Mouse (Mus musculus) Muller cell, postnatal 12 days (primary cell): Measurements from ENCODE around the gene Pfkfb3.

Source experiments
- DNase-seq: peaks from one replicate; pipeline ENCODE4 v3.0.0-alpha.2; 2015; ENCODE audit errors: inconsistent ontology term

The Pfkfb3 gene

DNA sequence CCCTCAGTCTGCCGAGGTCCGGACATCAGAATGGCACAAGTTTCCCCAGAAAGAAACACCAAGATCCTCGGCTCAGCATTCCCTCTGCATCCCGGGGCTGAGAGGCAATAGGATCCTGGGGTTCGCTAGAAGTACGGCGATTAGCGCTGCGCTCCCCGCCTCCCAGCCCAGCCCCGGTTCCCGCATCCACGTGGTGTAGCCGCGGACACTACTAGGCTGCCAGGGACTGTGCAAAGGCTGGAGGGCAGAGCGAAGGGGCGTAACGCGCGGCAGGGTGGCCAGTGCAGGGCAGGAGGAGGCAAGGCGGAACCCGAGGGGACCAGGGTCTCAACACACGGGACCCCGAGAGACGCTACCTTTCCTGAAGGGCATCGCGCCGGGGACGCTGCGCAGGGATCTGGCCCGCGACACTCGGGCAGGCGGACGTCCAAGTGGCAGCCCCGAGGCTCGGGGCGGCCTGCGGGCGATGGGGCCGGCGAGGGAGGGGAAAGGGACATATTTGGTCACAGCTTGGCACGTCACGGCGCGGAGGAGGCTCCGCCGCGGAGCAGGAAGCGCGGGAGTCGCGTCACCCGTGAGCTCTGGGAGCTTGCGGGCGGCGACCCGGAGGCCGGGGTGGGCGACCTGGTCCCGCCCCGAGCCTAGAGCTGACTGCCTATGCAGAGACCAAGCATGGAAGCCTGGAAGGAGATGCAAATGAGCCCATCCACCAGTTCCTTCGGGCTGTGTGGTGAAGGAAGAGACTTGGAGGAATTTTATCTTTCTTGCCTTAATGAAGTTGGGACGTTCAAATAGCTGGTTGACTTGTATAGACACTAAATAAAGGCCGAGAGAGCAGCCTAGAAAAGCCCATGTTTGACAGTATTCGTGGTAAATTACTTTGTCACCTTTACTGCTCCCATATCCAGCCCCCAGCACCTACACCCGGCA, at the start of gene Pfkfb3:
TSS of gene Pfkfb3 (minus strand) at position 607 of the 930 bp plus-strand sequence.
- DNase-seq, result peak; percentile 91

DNA sequence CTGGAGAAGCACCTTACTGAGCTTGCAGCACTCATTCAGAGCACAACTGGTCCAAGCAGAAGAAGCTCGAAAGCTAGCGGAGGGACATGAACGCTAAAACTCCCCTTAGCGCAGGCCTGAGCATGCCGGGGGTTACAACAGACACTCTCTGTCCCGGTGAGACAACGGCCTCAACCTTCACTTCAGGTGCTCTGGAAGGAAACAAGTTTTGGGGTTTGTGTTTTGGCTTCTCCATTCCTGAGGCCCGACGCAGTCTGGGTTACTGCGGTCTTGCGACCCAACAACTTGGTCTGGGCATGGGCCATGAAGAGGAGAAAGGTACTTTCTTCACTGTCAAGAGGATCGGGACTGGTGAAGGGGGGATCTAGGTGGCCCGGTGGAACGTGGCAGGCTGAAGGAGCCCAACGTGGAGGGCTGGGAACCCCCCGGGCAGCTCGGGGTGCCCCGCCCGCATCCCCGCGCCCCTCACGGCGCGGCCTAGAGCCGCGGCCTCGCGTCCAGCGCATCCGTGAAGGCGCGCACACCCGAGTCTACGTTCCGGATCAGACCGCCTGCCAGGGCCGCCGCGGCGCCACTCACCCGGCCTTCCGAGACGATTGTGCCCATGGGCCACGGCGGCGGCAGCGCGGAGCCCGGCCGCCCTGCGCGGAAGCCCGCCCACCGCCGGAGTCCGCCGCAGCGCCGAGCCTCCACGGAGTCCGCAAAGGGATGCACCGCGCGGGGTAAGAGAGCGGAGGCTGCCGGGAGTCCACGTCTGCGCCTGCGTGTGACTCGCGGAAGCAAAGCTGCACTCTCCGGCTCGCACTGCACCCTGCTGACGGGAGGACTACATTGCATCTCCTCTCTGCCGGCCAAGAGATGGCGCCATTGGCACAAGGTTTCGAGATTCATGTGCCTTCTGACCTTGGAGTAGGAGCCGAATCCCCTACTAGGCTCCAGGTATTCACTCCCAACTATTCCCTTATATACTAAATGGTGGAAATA, 48.9 kb upstream of the Pfkfb3 start:
- DNase-seq, result peak; percentile 92

- no peak for DNase-seq
Observed at GRCm38 (mm10) chr2:11601795-11602194, 47.9 kb upstream of the Pfkfb3 start.

DNA sequence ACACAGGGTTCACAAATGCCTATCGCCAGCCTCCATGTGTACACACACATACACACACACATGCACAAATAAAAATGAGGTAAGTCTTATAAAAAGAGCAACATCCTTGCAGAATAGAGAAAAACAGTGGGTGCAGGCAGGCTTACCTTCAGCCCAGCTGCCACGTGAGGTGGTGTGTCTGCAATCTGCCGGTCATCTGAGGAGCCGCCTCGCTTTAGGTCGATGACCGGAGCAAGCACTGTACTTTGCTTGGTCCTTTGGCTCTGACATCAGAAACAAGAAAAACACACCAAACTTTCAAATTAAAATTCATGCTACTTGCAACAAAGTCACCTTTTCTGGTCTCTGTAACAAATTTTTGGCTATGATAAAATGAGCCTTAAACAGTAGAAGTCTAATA, 44.0 kb upstream of the Pfkfb3 start:
- DNase-seq, result no peak

DNA sequence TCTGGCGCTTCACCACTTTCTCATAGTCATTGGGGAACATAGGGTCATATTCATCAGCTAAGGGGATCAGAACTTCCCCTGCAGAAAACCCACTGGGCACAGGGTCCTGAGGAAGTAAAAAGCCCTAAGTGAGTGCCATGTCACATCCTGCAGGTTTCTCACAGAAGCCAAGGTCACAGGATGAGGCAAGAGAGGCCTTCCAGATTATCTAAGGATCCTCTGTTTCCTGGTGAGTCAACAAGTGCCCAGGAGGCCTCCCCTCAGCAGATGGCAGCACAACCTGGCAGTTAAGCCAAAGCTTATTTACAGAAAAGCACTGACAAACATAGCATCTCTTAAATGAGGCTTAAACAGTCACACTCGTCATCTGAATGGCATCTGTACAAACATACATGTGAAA, 42.8 kb upstream of the Pfkfb3 start:
- DNase-seq, result peak; percentile 1

GRCm38 (mm10) chr2:11587996-11588395, 34.1 kb upstream of the Pfkfb3 start:
- DNase-seq, result no peak

GRCm38 (mm10) chr2:11579399-11579798, 25.5 kb upstream of the Pfkfb3 start:
- no peak for DNase-seq

GRCm38 (mm10) chr2:11578187-11578586, 24.3 kb upstream of the Pfkfb3 start:
- DNase-seq, result no peak

DNA sequence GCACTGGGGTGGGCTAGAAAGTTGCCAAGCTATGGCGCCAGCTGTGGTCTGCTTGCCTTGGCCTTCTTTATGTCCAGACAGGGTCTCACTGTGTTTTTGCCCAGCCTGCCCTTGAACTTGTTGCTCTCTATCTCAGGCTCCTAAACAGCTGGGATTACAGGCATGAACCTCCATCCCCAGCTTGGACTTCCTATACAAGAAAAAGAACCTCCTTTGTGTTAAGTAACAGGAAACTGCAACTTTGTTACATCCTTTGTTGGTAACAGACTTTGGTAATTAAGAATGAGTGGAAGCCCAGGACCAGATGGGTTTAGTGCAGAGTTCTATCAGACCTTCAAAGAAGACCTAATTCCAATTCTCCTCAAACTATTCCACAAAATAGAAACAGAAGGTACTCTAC, 19.8 kb upstream of the Pfkfb3 start:
- no peak for DNase-seq

DNA sequence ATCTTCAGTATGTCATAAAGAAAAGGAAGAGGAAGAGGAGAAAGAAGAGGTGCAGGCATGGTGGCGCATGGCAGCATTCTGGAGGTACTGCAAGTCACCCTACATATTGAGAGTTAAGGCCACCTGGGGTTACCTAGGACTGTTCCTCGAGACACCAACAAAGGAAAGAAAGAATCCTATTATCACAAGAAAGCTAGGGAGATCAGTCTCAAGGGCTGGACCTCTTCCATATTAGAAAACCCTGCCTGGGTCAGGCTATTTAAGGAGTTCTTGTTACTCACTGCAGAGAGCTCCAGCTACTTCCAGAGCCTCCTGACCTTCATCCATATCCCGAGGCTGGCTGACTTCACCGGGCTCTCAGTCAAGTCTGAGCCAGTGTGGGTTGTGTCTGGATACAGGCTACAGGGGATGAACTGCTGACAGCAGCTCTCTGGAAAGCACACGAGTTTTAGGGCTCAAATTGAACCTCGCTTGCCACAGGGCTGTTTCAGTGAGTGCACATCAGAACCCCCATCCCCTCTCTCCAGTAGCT, 17.2 kb upstream of the Pfkfb3 start:
- no peak for DNase-seq

DNA sequence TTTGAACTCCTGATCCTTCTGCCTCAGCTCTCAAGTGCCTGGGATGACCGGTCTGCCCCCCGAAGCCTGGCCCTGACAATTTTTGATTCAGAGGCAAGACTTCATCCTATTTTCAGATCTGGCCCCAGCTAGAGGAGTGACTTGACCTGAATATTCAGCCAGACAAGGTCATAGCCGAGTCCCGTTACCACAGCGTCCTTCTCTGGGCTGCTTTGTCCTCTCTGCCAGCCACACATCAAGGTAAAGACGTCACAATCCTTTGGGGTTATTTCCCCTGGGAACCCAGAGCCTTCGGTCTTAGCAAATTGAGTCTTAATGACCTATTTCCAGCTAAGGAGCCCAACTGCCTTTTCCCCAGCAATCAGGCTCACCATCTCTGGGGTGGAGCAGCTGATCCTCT, 14.6 kb upstream of the Pfkfb3 start:
- DNase-seq, result no peak

GRCm38 (mm10) chr2:11567781-11568362, 14.0 kb upstream of the Pfkfb3 start:
- DNase-seq, result no peak

- no peak for DNase-seq
Observed at GRCm38 (mm10) chr2:11566898-11567297, 13.0 kb upstream of the Pfkfb3 start.

DNA sequence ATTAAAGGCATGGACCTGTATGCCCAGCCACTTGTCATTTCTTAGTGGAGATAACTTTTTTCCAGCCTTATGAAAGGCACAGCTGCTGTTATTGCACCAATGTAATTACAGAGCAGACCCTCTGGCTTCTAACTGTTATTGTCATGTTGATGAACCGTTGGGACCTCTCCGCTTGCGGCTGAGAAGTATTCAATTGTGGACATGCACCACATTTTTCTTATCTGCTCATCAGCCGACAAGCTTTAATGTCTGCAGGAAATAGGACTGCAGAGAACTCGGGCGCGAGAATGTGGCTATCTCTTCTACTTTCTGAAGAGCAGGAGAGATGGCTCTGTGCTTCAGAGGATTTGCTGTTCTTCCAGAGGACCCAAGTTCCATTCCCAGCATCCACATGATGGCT, 12.4 kb upstream of the Pfkfb3 start:
- no peak for DNase-seq

DNA sequence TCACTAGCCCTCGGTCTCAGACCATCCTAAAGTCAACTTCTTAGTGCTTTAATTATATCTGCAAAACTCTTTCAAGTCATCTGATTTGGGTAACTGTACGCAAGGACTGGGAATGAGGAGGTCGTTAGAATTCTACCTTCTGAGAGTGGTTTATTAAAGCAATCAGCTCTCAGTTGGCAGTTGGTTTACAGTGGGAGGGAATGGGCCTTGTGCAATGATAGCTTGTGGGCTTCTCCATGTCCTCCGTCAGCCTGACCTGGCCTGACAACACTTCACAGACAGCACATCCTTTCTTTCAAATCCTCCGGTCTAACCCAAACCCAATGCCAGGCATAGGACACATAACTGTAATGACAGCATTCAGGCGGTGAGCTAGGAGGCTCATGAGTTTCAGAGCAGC, 10.9 kb upstream of the Pfkfb3 start:
- no peak for DNase-seq

- no peak for DNase-seq
Observed at GRCm38 (mm10) chr2:11563256-11563655, 9.4 kb upstream of the Pfkfb3 start.

DNA sequence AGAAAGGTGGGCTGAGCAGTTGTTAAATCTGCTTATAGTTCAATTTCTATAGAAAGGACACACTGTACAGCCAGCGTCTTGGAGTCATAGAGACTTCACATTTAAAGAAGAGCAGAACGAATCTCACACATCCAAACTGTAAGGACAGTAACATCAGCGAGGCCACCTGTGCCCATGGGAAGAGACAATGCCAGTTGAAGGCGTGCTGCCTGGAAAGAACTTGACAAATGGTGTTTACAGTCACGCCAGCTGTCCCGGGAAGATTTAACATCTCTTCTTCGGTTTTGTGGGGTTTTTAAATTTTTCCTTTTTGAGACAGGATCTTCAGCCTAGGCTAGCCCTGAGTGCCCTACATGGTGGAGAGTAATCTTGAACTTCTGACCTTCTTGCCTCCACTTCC, 4.8 kb upstream of the Pfkfb3 start:
- DNase-seq, result no peak

GRCm38 (mm10) chr2:11557244-11557643, 3.4 kb upstream of the Pfkfb3 start:
- DNase-seq, result no peak

DNA sequence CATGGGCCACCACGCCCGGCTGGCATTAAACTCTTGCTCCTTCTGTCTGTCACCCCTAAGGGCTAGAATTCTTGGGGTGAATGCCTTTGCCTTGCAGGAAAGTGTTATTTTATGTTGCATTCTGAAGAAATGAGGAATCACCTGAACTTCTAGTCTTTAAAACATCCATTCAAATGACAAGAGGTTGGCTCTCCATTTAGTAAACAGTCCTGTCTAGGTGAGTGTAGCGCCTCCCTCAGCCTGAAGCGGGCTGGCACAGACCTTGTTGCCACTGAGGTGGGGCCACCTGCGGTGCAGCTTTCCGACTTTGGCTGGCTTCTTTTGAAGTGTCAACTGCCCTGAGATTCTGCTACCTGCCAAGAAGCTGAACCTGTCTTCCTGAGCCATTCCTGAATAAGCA, 1.4 kb upstream of the Pfkfb3 start:
- no peak for DNase-seq

- no peak for DNase-seq
Observed at GRCm38 (mm10) chr2:11552966-11553451, 868 bp downstream of the Pfkfb3 start.

GRCm38 (mm10) chr2:11552297-11552821, 1.5 kb downstream of the Pfkfb3 start:
- no peak for DNase-seq
